Mouse (Mus musculus) fibroblast of lung, adult 2 months (primary cell): ENCODE results near the gene Tmem174.

Experiments
- DNase-seq: peaks from one replicate; pipeline ENCODE4 v3.0.0-alpha.2; 2011; ENCODE audit warnings: low read depth

Tmem174 gene

DNA sequence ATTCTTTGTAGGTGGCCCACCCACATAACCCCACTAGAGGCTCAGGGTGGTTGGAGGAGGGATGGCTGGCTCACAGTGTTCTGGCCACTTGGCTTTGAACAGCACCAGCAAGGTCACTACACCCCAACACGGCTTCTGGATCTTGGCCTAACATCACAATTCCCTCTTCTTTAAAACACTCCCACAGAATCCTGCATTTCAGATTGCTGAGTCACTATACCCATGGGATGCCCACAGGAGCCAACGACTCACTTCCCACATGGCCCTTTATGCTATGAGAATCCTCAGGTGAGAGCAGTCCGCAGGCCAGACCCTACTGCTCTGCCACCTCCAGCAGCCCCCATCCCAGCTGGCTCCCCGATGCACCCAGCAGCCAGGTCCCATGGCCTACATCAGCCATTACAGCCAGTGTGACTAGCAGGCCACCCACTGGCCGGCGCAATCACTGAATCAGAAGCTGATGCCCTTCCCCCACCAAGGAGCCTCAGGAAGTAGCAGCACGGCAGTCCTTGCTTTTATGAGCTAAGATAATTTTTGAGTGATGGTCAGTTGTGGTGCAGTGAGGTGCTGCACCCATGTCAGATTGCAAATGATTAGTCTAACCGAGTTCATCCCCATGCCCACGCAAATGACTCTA is 4.8 kb downstream of the Tmem174 start:
- peak; percentile 64 for DNase-seq

- DNase-seq: no peak
Observed at GRCm38 (mm10) chr13:98631105-98631838, 5.9 kb downstream of the Tmem174 start.

- DNase-seq: no peak
Observed at GRCm38 (mm10) chr13:98626736-98627135, 10.5 kb downstream of the Tmem174 start.

DNA sequence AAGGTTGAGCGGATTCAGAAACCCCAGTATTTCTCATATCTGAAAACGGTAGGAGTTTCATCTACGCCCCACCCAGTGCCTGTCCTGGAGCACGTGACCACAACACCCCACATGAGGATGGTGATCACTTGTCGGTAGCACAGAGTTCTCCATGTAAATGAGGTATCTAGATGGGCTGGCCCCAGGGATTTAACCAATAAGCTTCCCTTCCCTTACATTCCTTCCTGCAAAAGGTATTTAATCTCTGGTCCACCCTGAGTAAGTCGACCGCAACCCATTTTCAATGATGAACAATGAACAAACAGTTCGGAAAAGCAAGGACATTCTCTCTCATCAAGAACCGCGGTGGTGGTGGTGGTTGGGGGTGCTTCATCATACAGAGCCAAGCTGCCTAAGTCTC is 12.7 kb downstream of the Tmem174 start:
- no peak for DNase-seq

GRCm38 (mm10) chr13:98622881-98623549 is 14.2 kb downstream of the Tmem174 start:
- no peak for DNase-seq

DNA sequence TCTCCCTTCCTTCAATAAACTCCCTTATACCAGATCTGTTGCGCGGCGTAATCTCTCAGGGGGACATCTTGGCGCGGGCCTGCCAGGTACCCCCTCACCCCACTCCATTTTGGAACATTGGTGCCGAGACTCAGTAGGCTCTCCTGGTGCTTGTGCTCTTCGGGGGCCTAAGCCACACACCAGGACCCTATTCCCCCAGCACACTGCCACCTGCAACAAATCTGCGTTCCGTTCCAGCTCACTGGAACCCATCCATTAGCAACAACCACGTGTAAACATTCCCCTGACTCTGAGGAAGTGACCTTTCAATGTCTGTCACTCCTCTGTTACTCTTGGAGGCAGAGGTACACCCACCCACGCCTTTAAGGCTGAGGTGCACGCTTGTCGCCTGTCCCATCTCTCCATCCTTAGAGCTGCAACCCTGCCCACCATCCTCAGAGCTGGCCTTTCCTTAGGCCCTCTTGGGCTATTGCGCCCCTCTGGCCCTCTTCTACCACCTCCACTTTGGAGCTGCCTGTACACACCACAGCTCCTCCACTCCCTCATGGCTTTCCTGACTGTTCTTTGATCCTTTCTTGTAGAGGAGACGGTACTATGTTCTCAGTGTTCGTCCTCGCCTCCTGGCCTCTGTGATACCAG is 19.7 kb downstream of the Tmem174 start:
- DNase-seq: no peak

DNA sequence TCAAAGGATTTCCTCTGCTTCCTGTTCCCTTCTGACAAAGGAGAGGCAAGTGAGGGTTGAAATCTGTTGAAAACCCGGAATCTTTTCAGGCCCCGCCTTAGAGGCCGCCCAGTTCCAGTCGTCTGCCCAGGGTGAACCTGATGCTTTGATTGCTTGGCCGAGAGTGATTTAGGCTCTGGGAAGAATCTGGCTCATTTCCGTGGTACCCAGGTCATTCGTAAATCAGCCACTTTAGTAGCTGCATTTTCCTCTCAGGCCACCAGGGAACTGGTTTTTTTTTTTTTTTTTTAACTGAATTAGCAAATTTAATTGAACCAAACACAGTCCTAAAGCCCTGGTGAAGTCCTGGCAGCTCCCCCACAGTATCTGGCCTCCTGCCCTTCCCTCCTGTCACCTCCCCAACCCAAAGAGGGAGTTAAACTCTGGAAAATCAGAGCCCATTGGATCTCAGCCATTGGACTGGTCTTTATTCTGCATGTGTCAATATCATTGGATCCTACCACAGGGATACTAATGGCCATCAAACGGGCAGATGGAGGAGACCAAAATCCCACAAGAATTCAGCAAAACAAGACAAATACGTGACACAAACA is 29.2 kb downstream of the Tmem174 start:
- DNase-seq: no peak

- no peak for DNase-seq
Observed at GRCm38 (mm10) chr13:98603799-98604198, 33.4 kb downstream of the Tmem174 start.

- DNase-seq: no peak
Observed at GRCm38 (mm10) chr13:98596746-98597145, 40.5 kb downstream of the Tmem174 start.

GRCm38 (mm10) chr13:98594726-98595141 is 42.5 kb downstream of the Tmem174 start:
- no peak for DNase-seq

DNA sequence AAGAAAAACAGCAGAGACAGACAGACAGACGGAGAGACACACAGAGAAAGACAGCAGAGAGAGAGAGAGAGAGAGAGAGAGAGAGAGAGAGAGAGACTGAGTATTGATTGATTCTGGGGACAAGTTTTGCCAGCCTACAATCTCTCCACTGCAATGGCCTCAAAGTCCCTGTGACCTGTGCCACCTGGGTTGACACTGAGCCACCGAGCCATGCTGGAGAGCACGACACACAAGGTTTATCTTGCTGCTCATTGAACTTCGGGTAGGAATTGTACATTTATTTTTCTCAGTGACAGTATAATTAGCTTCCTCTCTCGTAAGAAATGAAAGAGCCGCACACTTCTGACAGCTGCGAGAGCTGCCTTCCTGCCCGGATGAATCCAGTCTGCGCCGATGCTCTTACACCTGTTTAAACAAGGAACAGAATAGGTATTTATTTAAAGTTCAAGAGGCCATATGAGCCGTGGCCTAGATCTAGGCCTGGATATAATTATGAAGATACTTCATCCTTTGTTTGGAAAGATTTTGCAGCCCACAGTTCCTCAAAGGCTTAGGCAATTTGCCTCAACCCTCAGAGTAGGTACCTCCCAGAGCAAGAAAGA is 43.2 kb downstream of the Tmem174 start:
- DNase-seq: no peak

DNA sequence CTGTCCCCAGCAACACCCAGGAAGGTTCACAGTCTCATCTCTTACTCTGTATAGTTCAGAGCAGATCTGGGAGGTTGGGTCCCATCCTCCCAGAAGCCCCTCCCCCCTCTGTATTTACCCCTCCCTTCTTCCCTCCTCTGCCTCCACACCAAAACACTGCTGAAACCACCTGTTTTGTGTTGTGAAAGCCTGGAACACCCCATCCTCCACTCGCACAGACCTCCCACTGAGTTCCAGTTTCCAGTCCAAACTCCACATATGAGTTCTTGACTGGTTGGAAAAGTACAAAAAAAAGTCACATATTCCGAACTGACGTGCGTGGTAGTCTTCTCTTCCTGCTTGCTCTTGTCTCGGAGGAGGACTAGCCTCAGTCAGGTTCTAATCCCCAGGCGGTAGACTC is 45.8 kb downstream of the Tmem174 start:
- no peak for DNase-seq

GRCm38 (mm10) chr13:98590693-98591389 is 46.4 kb downstream of the Tmem174 start:
- DNase-seq: no peak

GRCm38 (mm10) chr13:98589572-98589971 is 47.6 kb downstream of the Tmem174 start:
- peak; percentile 56 for DNase-seq

GRCm38 (mm10) chr13:98588951-98589501 is 48.2 kb downstream of the Tmem174 start:
- peak; percentile 42 for DNase-seq

GRCm38 (mm10) chr13:98588480-98588879 is 48.7 kb downstream of the Tmem174 start:
- DNase-seq: no peak

GRCm38 (mm10) chr13:98587639-98588038 is 49.6 kb downstream of the Tmem174 start:
- no peak for DNase-seq

- no peak for DNase-seq
Observed at GRCm38 (mm10) chr13:98586817-98587575, 50.2 kb downstream of the Tmem174 start.
